25 mouse cellular contexts compared by ENCODE assay signal in genomic region chr6:101949681-101950080, GRCm38 (mm10).
DNase-seq lines count a peak whose midpoint lies in the region; ATAC-seq and TF ChIP-seq lines count a peak whose summit lies in the region.
"Had no signal": no experiment of that assay in that cellular context is flagged by ENCODE, and none has a peak within 500 bp of the region (broad histone marks: within the 10 kb centered on the region; RNA-seq: fewer than 3 reads in every experiment).

No protein-coding gene starts in this region.

- no peak overlapping the region for H3K27ac ChIP-seq in limb, embryonic 14.5 days (replicated peaks; ENCODE audit: low read depth, low read length)
- H3K27ac ChIP-seq in limb, embryonic 10.5 days: no peak overlapping the region
- H3K27ac ChIP-seq in left cerebral cortex, adult 2 months: no peak overlapping the region
- H3K27ac ChIP-seq: liver, embryonic 14.5 days; neural tube, embryonic 12.5 days; stomach, postnatal 0 days had no signal

- no peak overlapping the region for H3K4me2 ChIP-seq in limb, embryonic 14.5 days (replicated peaks; ENCODE audit: low read depth, low read length, severe bottlenecking)
- H3K4me2 ChIP-seq: neural tube, embryonic 12.5 days had no signal

- H3K4me3 ChIP-seq in limb, embryonic 14.5 days (replicated peaks; ENCODE audit: low read length): no peak overlapping the region
- H3K4me3 ChIP-seq in limb, embryonic 10.5 days: no peak overlapping the region
- no peak overlapping the region for H3K4me3 ChIP-seq in left cerebral cortex, adult 2 months
- H3K4me3 ChIP-seq: myocyte; neural tube, embryonic 12.5 days had no signal

- TF ChIP-seq CTCF in left cerebral cortex, adult 2 months (IDR thresholded peaks at IDR 0.05): no peak

- DNase-seq in adrenal gland, adult 2 months: peak; percentile 5
- no peak for DNase-seq in adrenal gland, postnatal 14 days
- peak; percentile 24 to 39 for DNase-seq in heart, postnatal 10 days
- DNase-seq in heart, adult 8-10 months (ENCODE audit: low spot score): no peak
- peak; percentile 67 for DNase-seq in limb, embryonic 14.5 days (ENCODE audit: low spot score)
- no peak for DNase-seq in limb, embryonic 10.5 days (ENCODE audit: low spot score)
- peak; percentile 35 for DNase-seq in 3T3-L1 (ENCODE audit: low read depth, low spot score)
- no peak for DNase-seq in left cerebral cortex, adult 2 months (ENCODE audit: extremely low spot score in 1 of 2, low spot score in 2 of 2)
- DNase-seq: cerebellum, adult 8-10 months; cerebellum, postnatal 25 days; forebrain, postnatal 0 days; kidney, adult 8-10 months; kidney, postnatal 4 days; left cerebral cortex, postnatal 4 days; liver; lung, adult 2 months; right cerebral cortex, postnatal 4 days; thymus, adult 18-20 months; thymus, postnatal 25 days had no signal

- no peaks in the 10 kb centered on the region for H3K4me1 ChIP-seq in limb, embryonic 14.5 days (ENCODE audit: control insufficient read depth, insufficient read depth, low read length)
- no peaks in the 10 kb centered on the region for H3K4me1 ChIP-seq in limb, embryonic 10.5 days
- H3K4me1 ChIP-seq: neural tube, embryonic 12.5 days had no signal

- H3K36me3 ChIP-seq in limb, embryonic 14.5 days (ENCODE audit: control insufficient read depth, insufficient read depth, low read length): no peaks in the 10 kb centered on the region
- H3K36me3 ChIP-seq in limb, embryonic 10.5 days: no peaks in the 10 kb centered on the region
- H3K36me3 ChIP-seq: G1E; neural tube, embryonic 12.5 days had no signal

- no peaks in the 10 kb centered on the region for H3K27me3 ChIP-seq in limb, embryonic 14.5 days (ENCODE audit: control insufficient read depth, insufficient read depth, low read length)
- H3K27me3 ChIP-seq in limb, embryonic 10.5 days (ENCODE audit: low read depth, poor library complexity, severe bottlenecking): no peaks in the 10 kb centered on the region
- H3K27me3 ChIP-seq: neural tube, embryonic 12.5 days had no signal

- 37% methylated on average over 3 of the region's 3 CpGs for WGBS in limb, embryonic 14.5 days
- 96% methylated on average over 3 of the region's 3 CpGs for WGBS in limb, embryonic 10.5 days

- intact Hi-C loops in heart, postnatal 10 days (cut with DNase I): no loop called here
- intact Hi-C loops in left cerebral cortex, adult 2 months (cut with DNase I): no loop called here

- no peak for TF ChIP-seq POLR2A in limb, embryonic 14.5 days (IDR thresholded peaks at IDR 0.05; ENCODE audit: borderline replicate concordance, extremely low read depth, insufficient read depth, insufficient read length)

- H3K9me3 ChIP-seq in limb, embryonic 14.5 days (ENCODE audit: control insufficient read depth, low read length): no peaks in the 10 kb centered on the region
- H3K9me3 ChIP-seq in limb, embryonic 10.5 days (replicated peaks): no peaks in the 10 kb centered on the region
- H3K9me3 ChIP-seq: neural tube, embryonic 12.5 days had no signal

- no peak overlapping the region for H3K9ac ChIP-seq in limb, embryonic 14.5 days (ENCODE audit: low read depth, low read length, severe bottlenecking)
- H3K9ac ChIP-seq: forebrain, postnatal 0 days; liver, embryonic 14.5 days; neural tube, embryonic 12.5 days had no signal

- ATAC-seq in limb, embryonic 14.5 days (ENCODE audit: low FRiP score, low read depth): no peak
- ATAC-seq: forebrain, postnatal 0 days; hindbrain, embryonic 16.5 days had no signal

Comparison
In these comparisons a context has a peak if more than half of its experiments do, and no peak if none do; other contexts are left out.
1. DNase-seq: peak in adrenal gland, adult 2 months (single experiment), heart, postnatal 10 days (2 of 2), limb, embryonic 14.5 days (single experiment) and 3T3-L1 (single experiment); none in adrenal gland, postnatal 14 days (single experiment), heart, adult 8-10 months (single experiment), limb, embryonic 10.5 days (single experiment) and left cerebral cortex, adult 2 months (0 of 2).